Mouse (Mus musculus) neutrophil, adult 5-6 weeks (primary cell): ENCODE measurements around the gene Lima1. TPM values are rescaled to one million over a fixed set of nuclear protein-coding genes. Genes with fewer than 3 reads are reported as not detected.
"Not testable (repeated sequence)": the region's sequence is repeated elsewhere in the genome, so short reads cannot be mapped to it uniquely, and the experiment has no call there.

ENCODE experiments used
- ATAC-seq: fragments of 151-379, 151-347 bp; 2 replicates; pipeline ENCODE4 v1.8.0; 2017; ENCODE audit warnings: mild to moderate bottlenecking, moderate TSS enrichment; ENCODE audit not compliant: insufficient number of reproducible peaks, poor library complexity, low FRiP score, severe bottlenecking; ENCODE audit errors: extremely low read depth
- total RNA-seq: library from RNA; stranded (forward); fragments of 200-1000 nt; gene quantifications from 2 replicates; pipeline ENCODE4 v1.2.3, GENCODE M21; 2017

Gene Lima1
- total RNA-seq, 1 experiment from 2014 or later = 2.1 TPM

- no peak for ATAC-seq
Observed at GRCm38 (mm10) chr15:99846633-99847032, 28.6 kb downstream of the Lima1 start.

- ATAC-seq = no peak
Observed at GRCm38 (mm10) chr15:99843856-99844255, 31.4 kb downstream of the Lima1 start.

DNA sequence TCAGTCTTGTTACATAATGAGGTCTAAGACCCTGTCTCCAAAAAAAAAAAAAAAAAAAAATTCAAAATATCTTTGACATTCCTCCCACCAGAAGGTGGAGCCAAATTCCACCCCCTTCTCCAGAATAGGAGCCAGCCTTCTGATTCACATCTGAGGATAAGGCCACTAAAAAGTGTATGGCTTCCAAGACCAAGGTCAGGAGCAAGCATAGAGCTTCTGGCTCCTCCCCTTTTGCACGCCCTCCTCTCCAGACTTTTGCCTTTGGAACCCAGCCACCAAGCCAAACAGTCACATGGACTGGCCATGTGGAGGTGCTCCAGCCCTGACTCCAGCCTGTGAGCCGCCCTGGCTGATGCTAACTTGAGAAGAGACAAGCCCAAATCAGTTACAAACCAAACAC lies 35.3 kb downstream of the Lima1 start:
- no peak for ATAC-seq

- ATAC-seq = no peak
Observed at GRCm38 (mm10) chr15:99839165-99839840, 36.0 kb downstream of the Lima1 start.

DNA sequence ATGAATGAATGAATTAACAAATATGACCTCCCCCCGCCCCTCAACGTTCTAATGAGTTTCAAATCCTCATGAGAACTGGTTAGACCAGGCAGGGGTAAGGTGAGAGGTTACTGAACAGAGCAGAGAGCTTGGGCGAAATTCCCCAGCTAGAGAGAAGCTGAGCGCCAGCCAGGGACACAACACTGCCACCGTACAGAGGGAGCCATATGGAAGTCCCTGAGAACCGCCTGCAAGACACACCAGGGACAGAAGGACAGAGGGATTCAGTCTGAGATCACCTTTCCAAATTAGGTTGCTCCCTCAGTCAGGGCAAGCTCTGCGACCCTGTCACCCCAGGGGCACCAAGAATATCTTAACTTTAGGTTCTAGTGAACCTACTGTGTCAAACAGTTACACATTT lies 37.7 kb downstream of the Lima1 start:
- no peak for ATAC-seq

GRCm38 (mm10) chr15:99835191-99835590 lies 40.1 kb downstream of the Lima1 start:
- ATAC-seq = no peak

- ATAC-seq = no peak
Observed at GRCm38 (mm10) chr15:99834681-99835080, 40.6 kb downstream of the Lima1 start.

DNA sequence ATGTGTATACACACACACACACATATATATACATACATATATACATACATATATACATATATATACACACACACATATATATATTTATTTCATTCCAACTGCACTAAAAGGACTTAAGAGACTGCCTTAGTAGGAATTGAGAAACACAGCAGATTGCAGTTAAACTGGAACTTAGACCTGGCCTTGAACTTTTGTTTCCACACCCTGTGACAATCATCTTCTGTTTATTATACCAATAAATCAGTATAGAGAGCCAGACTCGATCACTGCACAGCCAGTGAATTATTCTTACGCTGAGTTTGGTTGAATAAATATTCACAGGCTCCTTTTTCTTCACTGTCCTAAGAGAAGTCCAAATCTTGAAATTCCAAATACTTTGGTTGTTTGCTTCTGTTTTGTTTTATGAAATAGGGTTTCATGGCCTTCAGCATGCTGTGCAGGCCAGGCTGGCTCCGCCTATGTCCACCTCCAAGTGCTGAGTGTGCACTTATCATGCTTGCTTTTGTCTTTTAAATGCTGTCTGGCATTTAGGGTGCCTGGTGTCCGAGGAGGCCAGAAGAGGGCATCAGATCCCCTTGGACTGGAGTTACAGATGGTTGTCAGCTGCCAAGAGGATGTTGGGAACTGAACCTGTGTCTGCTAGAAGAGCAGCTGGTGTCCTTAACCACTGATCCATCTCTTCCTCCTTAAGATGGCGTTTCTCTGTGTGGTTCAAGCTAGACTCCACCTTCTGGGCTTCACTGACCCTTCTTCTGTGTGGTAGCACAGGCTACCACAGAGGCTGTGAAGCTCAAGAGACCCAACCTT lies 41.4 kb downstream of the Lima1 start:
- no peak for ATAC-seq

GRCm38 (mm10) chr15:99831535-99831934 lies 43.7 kb downstream of the Lima1 start:
- no peak for ATAC-seq

- ATAC-seq = no peak
Observed at GRCm38 (mm10) chr15:99828061-99828460, 47.2 kb downstream of the Lima1 start.

- no peak for ATAC-seq
Observed at GRCm38 (mm10) chr15:99826210-99826888, 48.9 kb downstream of the Lima1 start.

- no peak for ATAC-seq
Observed at GRCm38 (mm10) chr15:99825211-99825610, 50.0 kb downstream of the Lima1 start.

GRCm38 (mm10) chr15:99823322-99823898 lies 51.8 kb downstream of the Lima1 start:
- no peak for ATAC-seq

- not testable (repeated sequence) for ATAC-seq
Observed at GRCm38 (mm10) chr15:99822501-99822900, 52.8 kb downstream of the Lima1 start.

GRCm38 (mm10) chr15:99819621-99820279 lies 55.5 kb downstream of the Lima1 start:
- ATAC-seq = no peak

DNA sequence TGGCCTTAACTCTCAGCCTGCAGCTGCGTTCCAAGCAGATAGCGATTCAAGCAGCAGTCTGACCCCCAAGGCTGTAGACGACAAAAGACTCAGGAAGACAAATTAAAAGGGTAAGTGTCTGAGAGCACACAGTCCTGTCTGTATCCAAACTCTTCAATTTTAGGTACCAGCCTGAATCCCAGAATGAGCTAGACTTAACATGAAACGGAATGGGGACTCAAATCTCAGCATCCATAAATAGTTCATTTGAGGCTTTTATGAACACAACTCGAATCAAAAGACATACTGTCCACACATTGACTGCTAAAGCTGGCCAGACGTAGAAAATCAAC lies 56.2 kb downstream of the Lima1 start:
- no peak for ATAC-seq

GRCm38 (mm10) chr15:99818321-99819108 lies 56.7 kb downstream of the Lima1 start:
- ATAC-seq = no peak
